Mouse (Mus musculus): ENCODE measurements at regions not wholly inside any gene's neighbourhood (a gene's known extent, or its start where the extent isn't known, plus 50 kb on each side); places are given as distances from the start of the nearest gene placed in this dataset.

- Histone ChIP-seq H3K4me3 (ENCODE audit: low read depth, low read length) (no peak overlapping the region), H3K9me3 (replicated peaks) (peaks cover 15% of the 10 kb centered on the region), H3K4me1 (ENCODE audit: insufficient read depth, low read depth, low read length) (no peaks in the 10 kb centered on the region), H3K36me3 (replicated peaks) (no peaks in the 10 kb centered on the region), H3K27me3 (ENCODE audit: insufficient read depth, low read length) (no peaks in the 10 kb centered on the region)
- no peak for ATAC-seq (ENCODE audit: extremely low read depth, insufficient number of reproducible peaks, low FRiP score, poor library complexity, severe bottlenecking)
- TF ChIP-seq GATA2 (IDR thresholded peaks at IDR 0.05; ENCODE audit: borderline replicate concordance, low read depth, low read length) (no peak), TAL1 (conservative IDR thresholded peaks at IDR 0.05; ENCODE audit: low read depth, low read length) (no peak), CTCF (IDR thresholded peaks at IDR 0.05; ENCODE audit: low read depth, low read length) (no peak)
- DNase-seq (ENCODE audit: low spot score) = no peak
These were observed 88.8 kb upstream of the Zkscan2 start for GRCm38 (mm10) chr7:123589099-123589498.

- Histone ChIP-seq H3K27me3 (ENCODE audit: insufficient read depth, low read length) (no peaks in the 10 kb centered on the region), H3K36me3 (replicated peaks) (no peaks in the 10 kb centered on the region), H3K4me1 (ENCODE audit: insufficient read depth, low read depth, low read length) (no peaks in the 10 kb centered on the region), H3K9me3 (replicated peaks) (no peaks in the 10 kb centered on the region), H3K4me3 (ENCODE audit: low read depth, low read length) (no peak overlapping the region)
- DNase-seq (ENCODE audit: low spot score) (no peak), ATAC-seq (ENCODE audit: extremely low read depth, insufficient number of reproducible peaks, low FRiP score, poor library complexity, severe bottlenecking) (no peak)
- TF ChIP-seq GATA1 (IDR thresholded peaks at IDR 0.05; ENCODE audit: borderline replicate concordance, low read length) = no peak
- no peak for TF ChIP-seq POLR2AphosphoS5 (IDR thresholded peaks at IDR 0.05; ENCODE audit: insufficient replicate concordance, low read depth, low read length)
- TF ChIP-seq GATA2 (IDR thresholded peaks at IDR 0.05; ENCODE audit: borderline replicate concordance, low read depth, low read length) = no peak
- no peak for TF ChIP-seq CTCF (IDR thresholded peaks at IDR 0.05; ENCODE audit: low read depth, low read length)
- TF ChIP-seq TAL1 (conservative IDR thresholded peaks at IDR 0.05; ENCODE audit: low read depth, low read length) = no peak
These were observed 73.5 kb upstream of the Zkscan2 start for GRCm38 (mm10) chr7:123573721-123574120.

- ATAC-seq (ENCODE audit: extremely low read depth, insufficient number of reproducible peaks, low FRiP score, poor library complexity, severe bottlenecking) (no peak), DNase-seq (ENCODE audit: low spot score) (no peak)
- H3K4me3 ChIP-seq (ENCODE audit: low read depth, low read length) = no peak overlapping the region
- no peaks in the 10 kb centered on the region for H3K4me1 ChIP-seq (ENCODE audit: insufficient read depth, low read depth, low read length)
- TF ChIP-seq GATA1 (IDR thresholded peaks at IDR 0.05; ENCODE audit: borderline replicate concordance, low read length) (no peak), GATA2 (IDR thresholded peaks at IDR 0.05; ENCODE audit: borderline replicate concordance, low read depth, low read length) (no peak), TAL1 (conservative IDR thresholded peaks at IDR 0.05; ENCODE audit: low read depth, low read length) (no peak), CTCF (IDR thresholded peaks at IDR 0.05; ENCODE audit: low read depth, low read length) (no peak), POLR2AphosphoS5 (IDR thresholded peaks at IDR 0.05; ENCODE audit: insufficient replicate concordance, low read depth, low read length) (no peak)
- H3K9me3 ChIP-seq (replicated peaks) = no peaks in the 10 kb centered on the region
- H3K27me3 ChIP-seq (ENCODE audit: insufficient read depth, low read length) = no peaks in the 10 kb centered on the region
- no peaks in the 10 kb centered on the region for H3K36me3 ChIP-seq (replicated peaks)
These were observed 72.2 kb upstream of the Zkscan2 start for GRCm38 (mm10) chr7:123572376-123572990.

GRCm38 (mm10) chr7:123566264-123566663, 66.0 kb upstream of the Zkscan2 start:
- Histone ChIP-seq H3K9me3 (replicated peaks) (no peaks in the 10 kb centered on the region), H3K36me3 (replicated peaks) (no peaks in the 10 kb centered on the region), H3K4me1 (ENCODE audit: insufficient read depth, low read depth, low read length) (no peaks in the 10 kb centered on the region), H3K4me3 (ENCODE audit: low read depth, low read length) (no peak overlapping the region), H3K27me3 (ENCODE audit: insufficient read depth, low read length) (no peaks in the 10 kb centered on the region)
- no peak for TF ChIP-seq GATA2 (IDR thresholded peaks at IDR 0.05; ENCODE audit: borderline replicate concordance, low read depth, low read length)
- no peak for TF ChIP-seq TAL1 (conservative IDR thresholded peaks at IDR 0.05; ENCODE audit: low read depth, low read length)
- TF ChIP-seq GATA1 (IDR thresholded peaks at IDR 0.05; ENCODE audit: borderline replicate concordance, low read length) = no peak
- TF ChIP-seq POLR2AphosphoS5 (IDR thresholded peaks at IDR 0.05; ENCODE audit: insufficient replicate concordance, low read depth, low read length) = no peak
- TF ChIP-seq CTCF (IDR thresholded peaks at IDR 0.05; ENCODE audit: low read depth, low read length) = peak; percentile 27; the same call in 1 of the 2 replicates
- DNase-seq (ENCODE audit: low spot score) (no peak), ATAC-seq (ENCODE audit: extremely low read depth, insufficient number of reproducible peaks, low FRiP score, poor library complexity, severe bottlenecking) (no peak)

- ATAC-seq (ENCODE audit: extremely low read depth, insufficient number of reproducible peaks, low FRiP score, poor library complexity, severe bottlenecking) (no peak), DNase-seq (ENCODE audit: low spot score) (no peak)
- H3K4me3 ChIP-seq (ENCODE audit: low read depth, low read length) = no peak overlapping the region
- H3K27me3 ChIP-seq (ENCODE audit: insufficient read depth, low read length) = no peaks in the 10 kb centered on the region
- H3K36me3 ChIP-seq (replicated peaks) = no peaks in the 10 kb centered on the region
- TF ChIP-seq POLR2AphosphoS5 (IDR thresholded peaks at IDR 0.05; ENCODE audit: insufficient replicate concordance, low read depth, low read length) (no peak), GATA1 (IDR thresholded peaks at IDR 0.05; ENCODE audit: borderline replicate concordance, low read length) (no peak), TAL1 (conservative IDR thresholded peaks at IDR 0.05; ENCODE audit: low read depth, low read length) (no peak), CTCF (IDR thresholded peaks at IDR 0.05; ENCODE audit: low read depth, low read length) (no peak), GATA2 (IDR thresholded peaks at IDR 0.05; ENCODE audit: borderline replicate concordance, low read depth, low read length) (no peak)
- H3K4me1 ChIP-seq (ENCODE audit: insufficient read depth, low read depth, low read length) = no peaks in the 10 kb centered on the region
- no peaks in the 10 kb centered on the region for H3K9me3 ChIP-seq (replicated peaks)
These were observed 59.3 kb upstream of the Zkscan2 start for GRCm38 (mm10) chr7:123559544-123559943.
